Mouse (Mus musculus): ENCODE results near the gene Car5a. TPM values are rescaled to one million over a fixed set of nuclear protein-coding genes. Genes with fewer than 3 reads are reported as not detected.
A peak's percentile ranks its signal among the peaks of the same experiment; 100 is the strongest.

Gene Car5a
- total RNA-seq (2021) (not detected), polyA plus RNA-seq (2012; rRNA removed) (not detected in 2 replicates)
- long read RNA-seq, partial matches to known transcripts: 0 of 1 reads
- long read RNA-seq, other reads (novel, unspliced or antisense): 1 of 1 reads

- Histone ChIP-seq H3K79me2 (replicated peaks; ENCODE audit: control insufficient read depth, insufficient read depth, low read length) (no peaks in the 10 kb centered on the region), H3K4me3 (no peak within 1 kb of the TSS), H3K36me3 (ENCODE audit: control insufficient read depth, insufficient read depth, low read length) (no peaks in the 10 kb centered on the region), H3K4me1 (ENCODE audit: control insufficient read depth, insufficient read depth, low read length) (peaks cover 10% of the 10 kb centered on the region), H3K27ac (no peak within 1 kb of the TSS), H3K27me3 (ENCODE audit: control insufficient read depth, insufficient read depth, low read length) (no peaks in the 10 kb centered on the region), H3K9ac (ENCODE audit: low read depth, low read length) (no peak within 1 kb of the TSS)
- DNase-seq: no peak
- no peak for TF ChIP-seq POLR2A (IDR thresholded peaks at IDR 0.05; ENCODE audit: insufficient read depth, low read depth, low read length)
- TF ChIP-seq EP300 (IDR thresholded peaks at IDR 0.05; ENCODE audit: insufficient read depth, low read depth, low read length): no peak
- intact Hi-C loops (cut with DNase I): no loop called here
These were observed at the start of gene Car5a for GRCm38 (mm10) chr8:121944831-121945230. TSS of gene Car5a (minus strand) at chr8:121944904.

GRCm38 (mm10) chr8:121992911-121993310, 48.2 kb upstream of the Car5a start:
- no peak overlapping the region for H3K9ac ChIP-seq (ENCODE audit: low read depth, low read length)
- H3K27me3 ChIP-seq (ENCODE audit: control insufficient read depth, insufficient read depth, low read length): no peaks in the 10 kb centered on the region
- intact Hi-C loops (cut with DNase I): no loop called here
- no peaks in the 10 kb centered on the region for H3K36me3 ChIP-seq (ENCODE audit: control insufficient read depth, insufficient read depth, low read length)
- H3K79me2 ChIP-seq (replicated peaks; ENCODE audit: control insufficient read depth, insufficient read depth, low read length): no peaks in the 10 kb centered on the region
- no peak for DNase-seq
- TF ChIP-seq POLR2A (IDR thresholded peaks at IDR 0.05; ENCODE audit: insufficient read depth, low read depth, low read length): no peak
- H3K27ac ChIP-seq: no peak overlapping the region
- no peak overlapping the region for H3K4me3 ChIP-seq
- 85% methylated on average over 4 of the region's 4 CpGs for WGBS
- H3K4me1 ChIP-seq (ENCODE audit: control insufficient read depth, insufficient read depth, low read length): peaks cover 2% of the 10 kb centered on the region; the same call in 1 of the 2 replicates

GRCm38 (mm10) chr8:121991611-121992010, 46.9 kb upstream of the Car5a start:
- Histone ChIP-seq H3K4me1 (ENCODE audit: control insufficient read depth, insufficient read depth, low read length) (peaks cover 2% of the 10 kb centered on the region; the same call in 1 of the 2 replicates), H3K4me3 (no peak overlapping the region), H3K27ac (no peak overlapping the region), H3K27me3 (ENCODE audit: control insufficient read depth, insufficient read depth, low read length) (no peaks in the 10 kb centered on the region), H3K79me2 (replicated peaks; ENCODE audit: control insufficient read depth, insufficient read depth, low read length) (no peaks in the 10 kb centered on the region), H3K36me3 (ENCODE audit: control insufficient read depth, insufficient read depth, low read length) (no peaks in the 10 kb centered on the region), H3K9ac (ENCODE audit: low read depth, low read length) (no peak overlapping the region)
- DNase-seq: no peak
- 70% methylated on average over 7 of the region's 7 CpGs for WGBS
- intact Hi-C loops (cut with DNase I): no loop called here
- TF ChIP-seq CTCF (IDR thresholded peaks at IDR 0.05) (no peak), EP300 (IDR thresholded peaks at IDR 0.05; ENCODE audit: insufficient read depth, low read depth, low read length) (no peak), POLR2A (IDR thresholded peaks at IDR 0.05; ENCODE audit: insufficient read depth, low read depth, low read length) (no peak)

GRCm38 (mm10) chr8:121990506-121991255, 46.0 kb upstream of the Car5a start:
- Histone ChIP-seq H3K27ac (no peak overlapping the region), H3K9ac (ENCODE audit: low read depth, low read length) (no peak overlapping the region), H3K79me2 (replicated peaks; ENCODE audit: control insufficient read depth, insufficient read depth, low read length) (no peaks in the 10 kb centered on the region), H3K4me3 (no peak overlapping the region), H3K36me3 (ENCODE audit: control insufficient read depth, insufficient read depth, low read length) (no peaks in the 10 kb centered on the region), H3K27me3 (ENCODE audit: control insufficient read depth, insufficient read depth, low read length) (no peaks in the 10 kb centered on the region), H3K4me1 (ENCODE audit: control insufficient read depth, insufficient read depth, low read length) (peaks cover 2% of the 10 kb centered on the region; the same call in 1 of the 2 replicates)
- 71% methylated on average over 9 of the region's 9 CpGs for WGBS
- peak; percentile 29 to 37 for DNase-seq
- TF ChIP-seq CTCF (IDR thresholded peaks at IDR 0.05) (no peak), POLR2A (IDR thresholded peaks at IDR 0.05; ENCODE audit: insufficient read depth, low read depth, low read length) (no peak)
- intact Hi-C loops (cut with DNase I): no loop called here

- no peak overlapping the region for H3K4me3 ChIP-seq
- DNase-seq: no peak
- intact Hi-C loops (cut with DNase I): no loop called here
These were observed 43.2 kb upstream of the Car5a start for GRCm38 (mm10) chr8:121987892-121988291.

GRCm38 (mm10) chr8:121985673-121986072, 41.0 kb upstream of the Car5a start:
- no peaks in the 10 kb centered on the region for H3K27me3 ChIP-seq (ENCODE audit: control insufficient read depth, insufficient read depth, low read length)
- no peaks in the 10 kb centered on the region for H3K79me2 ChIP-seq (replicated peaks; ENCODE audit: control insufficient read depth, insufficient read depth, low read length)
- intact Hi-C loops (cut with DNase I): no loop called here
- H3K9ac ChIP-seq (ENCODE audit: low read depth, low read length): no peak overlapping the region
- no peak overlapping the region for H3K4me3 ChIP-seq
- TF ChIP-seq CTCF (IDR thresholded peaks at IDR 0.05) (no peak), EP300 (IDR thresholded peaks at IDR 0.05; ENCODE audit: insufficient read depth, low read depth, low read length) (no peak), POLR2A (IDR thresholded peaks at IDR 0.05; ENCODE audit: insufficient read depth, low read depth, low read length) (no peak)
- no peaks in the 10 kb centered on the region for H3K36me3 ChIP-seq (ENCODE audit: control insufficient read depth, insufficient read depth, low read length)
- no peak overlapping the region for H3K27ac ChIP-seq
- H3K4me1 ChIP-seq (ENCODE audit: control insufficient read depth, insufficient read depth, low read length): no peaks in the 10 kb centered on the region; the same call in 1 of the 2 replicates
- 96% methylated on average over 3 of the region's 3 CpGs for WGBS
- no peak for DNase-seq

More at GRCm38 (mm10) chr8:121987892-121988291, 43.2 kb upstream of the Car5a start:
- no peaks in the 10 kb centered on the region for H3K27me3 ChIP-seq (ENCODE audit: control insufficient read depth, insufficient read depth, low read length)
- H3K79me2 ChIP-seq (replicated peaks; ENCODE audit: control insufficient read depth, insufficient read depth, low read length): no peaks in the 10 kb centered on the region
- no peak overlapping the region for H3K27ac ChIP-seq
- TF ChIP-seq CTCF (IDR thresholded peaks at IDR 0.05) (no peak), POLR2A (IDR thresholded peaks at IDR 0.05; ENCODE audit: insufficient read depth, low read depth, low read length) (no peak), EP300 (IDR thresholded peaks at IDR 0.05; ENCODE audit: insufficient read depth, low read depth, low read length) (no peak)
- H3K36me3 ChIP-seq (ENCODE audit: control insufficient read depth, insufficient read depth, low read length): no peaks in the 10 kb centered on the region
- H3K4me1 ChIP-seq (ENCODE audit: control insufficient read depth, insufficient read depth, low read length): peaks cover 2% of the 10 kb centered on the region; the same call in 1 of the 2 replicates
- no peak overlapping the region for H3K9ac ChIP-seq (ENCODE audit: low read depth, low read length)
- 89% methylated on average over 5 of the region's 5 CpGs for WGBS

All from heart, adult 2 months (tissue).